Mouse (Mus musculus) kidney, embryonic 15.5 days (tissue): ENCODE results near the gene Gm43738. TPM values are rescaled to one million over a fixed set of nuclear protein-coding genes. Genes with fewer than 3 reads are reported as not detected.
A peak's percentile ranks its signal among the peaks of the same experiment; 100 is the strongest.

ENCODE experiments used
- ATAC-seq: fragments of 200-750 bp; cut with Nextera tagmentation; replicated peaks from 2 replicates; pipeline ENCODE4 v1.8.0; 2017; ENCODE audit warnings: moderate TSS enrichment; ENCODE audit not compliant: low FRiP score
- H3K27ac ChIP-seq: fragments of 300-500 bp; sonication (generic); 2 replicates; pipeline ENCODE4 v1.5.1; 2015; ENCODE audit warnings: mild to moderate bottlenecking, inconsistent platforms
- H3K27me3 ChIP-seq: fragments of 300-500 bp; sonication (generic); 2 replicates; pipeline ENCODE4 v1.6.1; 2015; ENCODE audit warnings: inconsistent platforms
- H3K36me3 ChIP-seq: fragments of 300-500 bp; sonication (generic); 2 replicates; pipeline ENCODE4 v1.6.1; 2015; ENCODE audit warnings: inconsistent platforms
- H3K4me1 ChIP-seq: fragments of 300-500 bp; sonication (generic); 2 replicates; pipeline ENCODE4 v1.6.1; 2015; ENCODE audit warnings: inconsistent platforms
- H3K4me2 ChIP-seq: fragments of 300-500 bp; sonication (generic); 2 replicates; pipeline ENCODE4 v1.6.1; 2015; ENCODE audit warnings: moderate library complexity, mild to moderate bottlenecking, inconsistent platforms
- H3K4me3 ChIP-seq: fragments of 300-500 bp; sonication (generic); replicated peaks from 2 replicates; pipeline ENCODE4 v1.5.1; 2015; ENCODE audit warnings: mild to moderate bottlenecking, inconsistent platforms
- H3K9ac ChIP-seq: fragments of 300-500 bp; sonication (generic); 2 replicates; pipeline ENCODE4 v1.6.1; 2015; ENCODE audit warnings: mild to moderate bottlenecking, inconsistent platforms
- H3K9me3 ChIP-seq: fragments of 300-500 bp; sonication (generic); replicated peaks from 2 replicates; pipeline ENCODE4 v1.6.1; 2016; ENCODE audit warnings: inconsistent platforms
- WGBS: fragments of 180-500 bp; shearing (Covaris S2); methylation state at CpG from one replicate; pipeline ENCODE4 v1.1.7; 2015; ENCODE audit warnings: mixed read lengths; 5-methylcytosine and 5-hydroxymethylcytosine counted together
- polyA plus RNA-seq: library from polyadenylated mRNA; unstranded; fragments of >200 nt; fragmentation: Nextera tagmentation; extraction: Ambion mirVana; gene quantifications from 2 replicates; pipeline ENCODE4 v1.2.1, GENCODE M21; 2015

Gene Gm43738
- polyA plus RNA-seq = not detected in 2 replicates

GRCm38 (mm10) chr3:89100811-89101210 lies at the start of gene Gm43738:
Gene Gm43738, minus strand, starts transcription at chr3:89101099.
- Histone ChIP-seq H3K9ac (peak within 1 kb of the TSS; percentile 64), H3K27ac (peak within 1 kb of the TSS; percentile 59), H3K4me1 (peaks cover 32% of the 10 kb centered on the region), H3K9me3 (no peaks in the 10 kb centered on the region), H3K27me3 (no peaks in the 10 kb centered on the region), H3K4me2 (peak within 1 kb of the TSS; percentile 84), H3K4me3 (peak within 1 kb of the TSS; percentile 76), H3K36me3 (peaks cover 41% of the 10 kb centered on the region)
- ATAC-seq = no peak
- WGBS = 44% methylated on average over 7 of the region's 7 CpGs

GRCm38 (mm10) chr3:89148567-89148966 lies 47.7 kb upstream of the Gm43738 start:
- no peak for ATAC-seq
- Histone ChIP-seq H3K4me2 (peak overlapping the region; percentile 82), H3K27ac (no peak overlapping the region), H3K9me3 (no peaks in the 10 kb centered on the region), H3K27me3 (peaks cover 50% of the 10 kb centered on the region), H3K36me3 (no peaks in the 10 kb centered on the region), H3K9ac (no peak overlapping the region), H3K4me1 (peaks cover 11% of the 10 kb centered on the region), H3K4me3 (no peak overlapping the region)
- WGBS = 73% methylated on average over 14 of the region's 14 CpGs

- Histone ChIP-seq H3K4me1 (peaks cover 11% of the 10 kb centered on the region), H3K4me2 (peak overlapping the region; percentile 82), H3K27ac (no peak overlapping the region), H3K36me3 (no peaks in the 10 kb centered on the region), H3K27me3 (peaks cover 50% of the 10 kb centered on the region), H3K9me3 (no peaks in the 10 kb centered on the region), H3K4me3 (peak overlapping the region; percentile 41), H3K9ac (peak overlapping the region; percentile 29; the same call in 1 of the 2 replicates)
- WGBS = 6% methylated on average over 15 of the region's 15 CpGs
- peak; percentile 37; the same call in 1 of the 2 replicates for ATAC-seq
Observed at GRCm38 (mm10) chr3:89147979-89148311, 47.0 kb upstream of the Gm43738 start.

GRCm38 (mm10) chr3:89147101-89147978 lies 46.4 kb upstream of the Gm43738 start:
- Histone ChIP-seq H3K9ac (peak overlapping the region; percentile 29; the same call in 1 of the 2 replicates), H3K4me2 (peak overlapping the region; percentile 82), H3K9me3 (no peaks in the 10 kb centered on the region), H3K27me3 (peaks cover 44% of the 10 kb centered on the region), H3K4me1 (peaks cover 11% of the 10 kb centered on the region), H3K36me3 (no peaks in the 10 kb centered on the region), H3K27ac (no peak overlapping the region), H3K4me3 (peak overlapping the region; percentile 41)
- WGBS = 23% methylated on average over 26 of the region's 26 CpGs
- ATAC-seq = peak; percentile 90

GRCm38 (mm10) chr3:89145566-89145965 lies 44.7 kb upstream of the Gm43738 start:
- no peaks in the 10 kb centered on the region for H3K9me3 ChIP-seq
- H3K36me3 ChIP-seq = no peaks in the 10 kb centered on the region
- peaks cover 11% of the 10 kb centered on the region for H3K4me1 ChIP-seq
- no peak overlapping the region for H3K4me3 ChIP-seq
- no peak overlapping the region for H3K27ac ChIP-seq
- ATAC-seq = no peak
- H3K4me2 ChIP-seq = no peak overlapping the region
- H3K9ac ChIP-seq = no peak overlapping the region
- H3K27me3 ChIP-seq = peaks cover 37% of the 10 kb centered on the region
- 38% methylated on average over 8 of the region's 8 CpGs for WGBS

GRCm38 (mm10) chr3:89144821-89145220 lies 43.9 kb upstream of the Gm43738 start:
- WGBS = 68% methylated on average over 10 of the region's 10 CpGs
- H3K4me2 ChIP-seq = no peak overlapping the region
- peaks cover 30% of the 10 kb centered on the region for H3K27me3 ChIP-seq
- H3K27ac ChIP-seq = no peak overlapping the region
- H3K4me3 ChIP-seq = no peak overlapping the region
- H3K36me3 ChIP-seq = no peaks in the 10 kb centered on the region
- no peaks in the 10 kb centered on the region for H3K9me3 ChIP-seq
- no peak overlapping the region for H3K9ac ChIP-seq
- ATAC-seq = no peak
- H3K4me1 ChIP-seq = peaks cover 11% of the 10 kb centered on the region

GRCm38 (mm10) chr3:89136365-89136764 lies 35.5 kb upstream of the Gm43738 start:
- H3K9me3 ChIP-seq = no peaks in the 10 kb centered on the region
- H3K4me2 ChIP-seq = 0 out of 2 replicates have a peak overlapping the region, but pooled peaks have one; percentile 16
- WGBS = 31% methylated on average over 9 of the region's 9 CpGs
- no peak overlapping the region for H3K9ac ChIP-seq
- H3K4me3 ChIP-seq = no peak overlapping the region
- ATAC-seq = peak; percentile 78
- H3K36me3 ChIP-seq = no peaks in the 10 kb centered on the region
- no peak overlapping the region for H3K27ac ChIP-seq
- peaks cover 14% of the 10 kb centered on the region for H3K4me1 ChIP-seq
- peaks cover 5% of the 10 kb centered on the region; the same call in 1 of the 2 replicates for H3K27me3 ChIP-seq

- no peak within 1 kb of the TSS for H3K9ac ChIP-seq
- ATAC-seq = no peak
- 0 out of 2 replicates have a peak within 1 kb of the TSS, but pooled peaks have one; percentile 16 for H3K4me2 ChIP-seq
- H3K4me1 ChIP-seq = peaks cover 14% of the 10 kb centered on the region
- 0 out of 2 replicates have a peak within 1 kb of the TSS, but pooled peaks have one; percentile 13 for H3K27ac ChIP-seq
- H3K27me3 ChIP-seq = peaks cover 5% of the 10 kb centered on the region; the same call in 1 of the 2 replicates
- no peaks in the 10 kb centered on the region for H3K9me3 ChIP-seq
- H3K36me3 ChIP-seq = no peaks in the 10 kb centered on the region
- WGBS = 61% methylated on average over 3 of the region's 3 CpGs
- H3K4me3 ChIP-seq = no peak within 1 kb of the TSS
Observed at GRCm38 (mm10) chr3:89135958-89136357, 35.1 kb upstream of the Gm43738 start, which contains the start of gene Pklr. Gene Pklr, plus strand, starts transcription at chr3:89136142.

GRCm38 (mm10) chr3:89133752-89134151 lies 32.9 kb upstream of the Gm43738 start:
- Histone ChIP-seq H3K4me2 (no peak overlapping the region), H3K4me3 (no peak overlapping the region), H3K9me3 (no peaks in the 10 kb centered on the region), H3K27ac (no peak overlapping the region), H3K9ac (no peak overlapping the region), H3K36me3 (no peaks in the 10 kb centered on the region), H3K27me3 (peaks cover 5% of the 10 kb centered on the region; the same call in 1 of the 2 replicates), H3K4me1 (peaks cover 14% of the 10 kb centered on the region)
- 85% methylated on average over 1 of the region's 1 CpGs for WGBS
- ATAC-seq = no peak

GRCm38 (mm10) chr3:89133063-89133450 lies 32.2 kb upstream of the Gm43738 start:
- Histone ChIP-seq H3K9me3 (no peaks in the 10 kb centered on the region), H3K36me3 (no peaks in the 10 kb centered on the region), H3K4me3 (no peak overlapping the region), H3K27me3 (peaks cover 5% of the 10 kb centered on the region; the same call in 1 of the 2 replicates), H3K9ac (no peak overlapping the region), H3K4me1 (peaks cover 14% of the 10 kb centered on the region), H3K27ac (no peak overlapping the region), H3K4me2 (no peak overlapping the region)
- ATAC-seq = no peak
- 83% methylated on average over 7 of the region's 7 CpGs for WGBS

- Histone ChIP-seq H3K9me3 (no peaks in the 10 kb centered on the region), H3K9ac (peak overlapping the region; percentile 51; the same call in 1 of the 2 replicates), H3K27ac (no peak overlapping the region), H3K36me3 (no peaks in the 10 kb centered on the region), H3K4me1 (peaks cover 14% of the 10 kb centered on the region), H3K27me3 (peaks cover 5% of the 10 kb centered on the region; the same call in 1 of the 2 replicates), H3K4me3 (peak overlapping the region; percentile 44), H3K4me2 (peak overlapping the region; percentile 82)
- WGBS = 14% methylated on average over 30 of the region's 30 CpGs
- peak; percentile 71 for ATAC-seq
Observed at GRCm38 (mm10) chr3:89132285-89133062, 31.6 kb upstream of the Gm43738 start.
